Mouse (Mus musculus): Measurements from ENCODE around the gene Retreg1. TPM values are rescaled to one million over a fixed set of nuclear protein-coding genes. Genes with fewer than 3 reads are reported as not detected.

The Retreg1 gene
- polyA plus RNA-seq, 1 experiment from 2014 or later, result 37.0 TPM

DNA sequence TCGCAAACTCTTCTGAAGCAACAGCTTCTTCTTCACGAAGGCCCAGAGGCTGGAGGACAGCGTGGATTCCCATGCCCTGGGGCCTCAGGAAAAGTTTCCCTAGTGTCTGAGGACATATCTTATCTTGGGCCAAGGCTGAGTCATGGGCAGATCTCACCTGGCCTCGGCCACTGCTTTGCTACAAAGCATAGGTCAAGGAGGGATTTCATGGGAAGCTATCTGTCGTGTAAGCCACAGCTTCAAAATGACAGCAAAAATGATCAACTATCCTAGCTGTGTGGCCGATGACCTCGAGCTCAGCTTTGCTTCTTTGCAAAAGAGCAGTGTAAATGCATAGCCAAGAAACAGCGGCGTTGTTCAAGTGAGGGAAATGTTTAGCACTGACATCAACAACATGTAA is 89.5 kb downstream of the Retreg1 start:
- H3K36me3 ChIP-seq (ENCODE audit: insufficient read depth, low read length), result no peaks in the 10 kb centered on the region
- no peak overlapping the region for H3K4me3 ChIP-seq (replicated peaks; ENCODE audit: low read depth, low read length)
- H3K27me3 ChIP-seq (ENCODE audit: insufficient read depth, low read length), result no peaks in the 10 kb centered on the region
- H3K27ac ChIP-seq, result peak overlapping the region; percentile 67; the same call in 1 of the 2 replicates
- no peak for TF ChIP-seq CTCF (IDR thresholded peaks at IDR 0.05; ENCODE audit: low read depth)
- peaks cover 14% of the 10 kb centered on the region for H3K4me1 ChIP-seq (replicated peaks; ENCODE audit: insufficient read depth, low read length)
- 78% methylated on average over 9 of the region's 9 CpGs for WGBS
- no peak for ATAC-seq (replicated peaks; ENCODE audit: low FRiP score, low read depth)
- no peak overlapping the region for H3K9ac ChIP-seq (ENCODE audit: low read depth, low read length)
- no peaks in the 10 kb centered on the region for H3K9me3 ChIP-seq (replicated peaks; ENCODE audit: low read length)
- DNase-seq (ENCODE audit: low spot score), result no peak
- no peak overlapping the region for H3K4me2 ChIP-seq (ENCODE audit: low read length)

DNA sequence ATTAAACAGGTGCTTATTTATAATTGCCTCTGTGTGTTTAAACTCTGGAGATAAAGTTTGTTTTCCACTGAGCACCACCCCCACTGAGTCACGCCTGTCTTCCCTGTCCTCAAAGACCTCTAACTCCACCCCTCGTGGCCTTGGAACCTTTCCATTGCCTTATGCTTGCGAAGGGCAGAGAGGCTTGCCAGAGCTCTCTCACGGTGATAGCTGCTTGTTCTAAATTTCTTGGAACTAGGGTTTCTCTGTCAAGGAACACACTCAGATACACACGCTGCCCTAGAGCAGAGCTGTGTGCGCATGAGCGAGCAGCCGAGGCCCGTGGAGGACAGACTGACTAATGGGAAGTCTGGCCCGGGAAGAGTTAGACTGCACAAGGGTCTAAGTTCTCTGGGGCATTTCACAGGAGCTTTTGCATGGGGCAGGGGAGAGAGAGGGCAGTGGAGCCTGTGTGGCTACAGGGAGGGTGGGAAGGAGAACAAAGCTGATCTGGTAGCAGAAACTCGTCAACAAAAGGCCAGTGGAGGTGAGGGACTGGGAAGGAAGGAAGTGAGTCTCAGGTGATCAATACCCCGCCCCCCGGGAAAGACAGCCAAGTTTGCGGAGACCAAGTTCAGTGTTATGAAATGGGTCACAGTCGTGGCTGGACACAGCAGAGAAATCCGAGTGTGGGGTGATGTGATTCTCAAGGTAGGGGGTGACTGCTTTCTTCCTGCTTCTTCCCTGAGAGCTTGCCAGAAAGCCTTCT is 90.1 kb downstream of the Retreg1 start:
- Histone ChIP-seq H3K9ac (ENCODE audit: low read depth, low read length) (no peak overlapping the region), H3K27me3 (ENCODE audit: insufficient read depth, low read length) (no peaks in the 10 kb centered on the region), H3K9me3 (replicated peaks; ENCODE audit: low read length) (no peaks in the 10 kb centered on the region), H3K4me1 (replicated peaks; ENCODE audit: insufficient read depth, low read length) (peaks cover 14% of the 10 kb centered on the region), H3K27ac (peak overlapping the region; percentile 67), H3K4me2 (ENCODE audit: low read length) (peak overlapping the region; percentile 23), H3K36me3 (ENCODE audit: insufficient read depth, low read length) (no peaks in the 10 kb centered on the region), H3K4me3 (replicated peaks; ENCODE audit: low read depth, low read length) (no peak overlapping the region)
- 28% methylated on average over 16 of the region's 16 CpGs for WGBS
- no peak for TF ChIP-seq CTCF (IDR thresholded peaks at IDR 0.05; ENCODE audit: low read depth)
- peak; percentile 82 for ATAC-seq (replicated peaks; ENCODE audit: low FRiP score, low read depth)
- DNase-seq (ENCODE audit: low spot score), result no peak

DNA sequence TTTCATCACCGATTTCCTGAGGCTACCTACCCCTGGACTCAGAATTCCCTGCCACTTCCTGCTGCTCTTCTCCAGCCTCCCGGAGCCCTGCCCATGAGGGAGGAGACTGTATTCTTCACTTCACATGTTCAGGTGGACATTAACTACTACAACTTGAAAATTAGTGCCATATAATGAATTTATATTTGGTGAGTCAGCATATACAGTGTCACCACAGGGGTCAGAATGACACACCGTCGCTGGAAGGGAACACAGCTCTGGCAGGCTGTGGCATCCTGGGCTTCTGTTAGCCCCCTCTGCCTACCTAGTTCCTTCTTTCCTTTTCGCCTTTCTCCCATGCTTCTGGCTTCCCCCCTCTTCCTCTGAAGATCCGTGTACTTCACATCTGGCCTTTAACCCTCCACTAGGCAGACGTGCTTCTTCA is 90.7 kb downstream of the Retreg1 start:
- Histone ChIP-seq H3K36me3 (ENCODE audit: insufficient read depth, low read length) (no peaks in the 10 kb centered on the region), H3K27ac (peak overlapping the region; percentile 67), H3K4me2 (ENCODE audit: low read length) (peak overlapping the region; percentile 23; the same call in 1 of the 2 replicates), H3K4me1 (replicated peaks; ENCODE audit: insufficient read depth, low read length) (peaks cover 14% of the 10 kb centered on the region), H3K4me3 (replicated peaks; ENCODE audit: low read depth, low read length) (no peak overlapping the region), H3K9ac (ENCODE audit: low read depth, low read length) (no peak overlapping the region), H3K27me3 (ENCODE audit: insufficient read depth, low read length) (no peaks in the 10 kb centered on the region), H3K9me3 (replicated peaks; ENCODE audit: low read length) (no peaks in the 10 kb centered on the region)
- 46% methylated on average over 7 of the region's 7 CpGs for WGBS
- ATAC-seq (replicated peaks; ENCODE audit: low FRiP score, low read depth), result peak; percentile 51
- DNase-seq (ENCODE audit: low spot score), result no peak
- TF ChIP-seq CTCF (IDR thresholded peaks at IDR 0.05; ENCODE audit: low read depth), result no peak

DNA sequence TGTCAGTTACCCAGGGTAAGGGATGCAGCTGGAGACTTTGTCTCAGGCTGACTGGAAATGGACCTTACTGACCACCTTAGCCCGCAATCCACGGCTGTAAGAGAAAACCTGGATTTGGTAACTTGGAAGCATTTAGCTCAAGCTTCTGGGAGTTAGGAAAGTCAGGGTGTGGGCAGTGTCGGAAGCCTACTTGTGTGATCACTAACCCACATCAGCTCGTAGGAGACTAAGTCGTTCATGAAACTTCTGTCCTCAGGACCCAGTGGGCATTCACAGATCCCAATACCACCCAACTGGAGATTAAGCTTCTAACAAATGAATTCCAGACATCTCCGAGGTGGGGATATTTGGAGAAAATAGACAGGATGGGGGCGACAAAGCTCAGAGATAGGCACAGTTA is 91.4 kb downstream of the Retreg1 start:
- no peak for DNase-seq (ENCODE audit: low spot score)
- Histone ChIP-seq H3K27ac (0 out of 2 replicates have a peak overlapping the region, but pooled peaks have one; percentile 67), H3K27me3 (ENCODE audit: insufficient read depth, low read length) (no peaks in the 10 kb centered on the region), H3K36me3 (ENCODE audit: insufficient read depth, low read length) (no peaks in the 10 kb centered on the region), H3K4me3 (replicated peaks; ENCODE audit: low read depth, low read length) (no peak overlapping the region), H3K4me2 (ENCODE audit: low read length) (no peak overlapping the region), H3K4me1 (replicated peaks; ENCODE audit: insufficient read depth, low read length) (peaks cover 11% of the 10 kb centered on the region), H3K9ac (ENCODE audit: low read depth, low read length) (no peak overlapping the region), H3K9me3 (replicated peaks; ENCODE audit: low read length) (no peaks in the 10 kb centered on the region)
- WGBS, result 87% methylated on average over 7 of the region's 7 CpGs
- ATAC-seq (replicated peaks; ENCODE audit: low FRiP score, low read depth), result no peak
- no peak for TF ChIP-seq CTCF (IDR thresholded peaks at IDR 0.05; ENCODE audit: low read depth)

DNA sequence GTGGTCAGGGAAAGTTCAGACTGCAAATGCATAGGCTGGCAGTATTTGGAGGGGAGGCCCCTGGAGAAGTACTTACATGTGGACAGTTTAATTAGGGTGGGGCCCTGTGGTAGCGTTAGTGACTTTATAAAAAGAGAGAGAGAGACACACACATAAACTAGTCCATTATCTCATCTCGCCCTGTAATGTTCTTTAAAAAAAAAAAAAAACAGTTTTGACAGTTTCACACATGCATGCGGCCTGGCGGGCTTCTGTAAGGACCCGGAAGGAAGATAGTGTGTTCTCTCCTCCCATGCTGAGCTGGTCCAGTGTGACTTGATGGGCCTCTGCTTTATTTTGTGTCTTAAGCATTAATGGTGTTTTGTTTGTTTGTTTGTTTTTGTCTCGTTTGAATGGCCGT is 95.5 kb downstream of the Retreg1 start:
- H3K4me3 ChIP-seq (replicated peaks; ENCODE audit: low read depth, low read length), result no peak overlapping the region
- ATAC-seq (replicated peaks; ENCODE audit: low FRiP score, low read depth) (no peak), DNase-seq (ENCODE audit: low spot score) (no peak)
- H3K4me1 ChIP-seq (replicated peaks; ENCODE audit: insufficient read depth, low read length), result peaks cover 4% of the 10 kb centered on the region; the same call in 1 of the 2 replicates
- 87% methylated on average over 7 of the region's 7 CpGs for WGBS
- no peak overlapping the region for H3K4me2 ChIP-seq (ENCODE audit: low read length)
- H3K27ac ChIP-seq, result no peak overlapping the region
- H3K9ac ChIP-seq (ENCODE audit: low read depth, low read length), result no peak overlapping the region
- H3K36me3 ChIP-seq (ENCODE audit: insufficient read depth, low read length), result no peaks in the 10 kb centered on the region
- TF ChIP-seq CTCF (IDR thresholded peaks at IDR 0.05; ENCODE audit: low read depth), result no peak
- H3K9me3 ChIP-seq (replicated peaks; ENCODE audit: low read length), result no peaks in the 10 kb centered on the region
- no peaks in the 10 kb centered on the region for H3K27me3 ChIP-seq (ENCODE audit: insufficient read depth, low read length)

- H3K9ac ChIP-seq (ENCODE audit: low read depth, low read length), result peak overlapping the region; percentile 42; the same call in 1 of the 2 replicates
- 24% methylated on average over 24 of the region's 24 CpGs for WGBS
- peaks cover 7% of the 10 kb centered on the region; the same call in 1 of the 2 replicates for H3K4me1 ChIP-seq (replicated peaks; ENCODE audit: insufficient read depth, low read length)
- H3K4me3 ChIP-seq (replicated peaks; ENCODE audit: low read depth, low read length), result peak overlapping the region; percentile 27
- no peaks in the 10 kb centered on the region for H3K27me3 ChIP-seq (ENCODE audit: insufficient read depth, low read length)
- peak; percentile 13; the same call in 1 of the 2 replicates for TF ChIP-seq CTCF (IDR thresholded peaks at IDR 0.05; ENCODE audit: low read depth)
- H3K27ac ChIP-seq, result peak overlapping the region; percentile 62
- H3K9me3 ChIP-seq (replicated peaks; ENCODE audit: low read length), result no peaks in the 10 kb centered on the region
- DNase-seq (ENCODE audit: low spot score) (peak; percentile 44), ATAC-seq (replicated peaks; ENCODE audit: low FRiP score, low read depth) (peak; percentile 75)
- H3K4me2 ChIP-seq (ENCODE audit: low read length), result peak overlapping the region; percentile 53
- no peaks in the 10 kb centered on the region for H3K36me3 ChIP-seq (ENCODE audit: insufficient read depth, low read length)
These were observed 97.7 kb downstream of the Retreg1 start for GRCm38 (mm10) chr15:25940397-25941377.
